Mouse (Mus musculus): Measurements from ENCODE around the gene Plaa. TPM values are rescaled to one million over a fixed set of nuclear protein-coding genes. Genes with fewer than 3 reads are reported as not detected.
"Not testable (repeated sequence)": the region's sequence is repeated elsewhere in the genome, so short reads cannot be mapped to it uniquely, and the experiment has no call there.

The Plaa gene
- 95.1 and 101 TPM in 2 replicates for polyA plus RNA-seq (2016; fragmentation: Nextera tagmentation; extraction: Ambion mirVana)

- no peaks in the 10 kb centered on the region for H3K36me3 ChIP-seq
- H3K9me3 ChIP-seq: no peaks in the 10 kb centered on the region
- ATAC-seq (ENCODE audit: low FRiP score, low read depth): peak; percentile 99
- peaks cover 23% of the 10 kb centered on the region for H3K4me1 ChIP-seq
- H3K27ac ChIP-seq (replicated peaks): peak within 1 kb of the TSS; percentile 91
- H3K4me3 ChIP-seq: peak within 1 kb of the TSS; percentile 95
- no peaks in the 10 kb centered on the region for H3K27me3 ChIP-seq
- WGBS: under 1% methylated on average over 61 of the region's 61 CpGs
- H3K4me2 ChIP-seq (replicated peaks): peak within 1 kb of the TSS; percentile 79
- peak within 1 kb of the TSS; percentile 93 for H3K9ac ChIP-seq (replicated peaks)
Observed at GRCm38 (mm10) chr4:94603031-94603629, at the start of gene Plaa. TSS of gene Plaa (minus strand) at chr4:94603244.

- not testable (repeated sequence) for ATAC-seq (ENCODE audit: low FRiP score, low read depth)
Observed at GRCm38 (mm10) chr4:94650426-94651175, 47.6 kb upstream of the Plaa start.

GRCm38 (mm10) chr4:94649920-94650319, 46.9 kb upstream of the Plaa start, which contains the start of gene Lrrc19:
TSS of gene Lrrc19 (minus strand) at chr4:94650144.
- 87% methylated on average over 3 of the region's 3 CpGs for WGBS
- Histone ChIP-seq H3K27ac (replicated peaks) (no peak within 1 kb of the TSS), H3K4me1 (no peaks in the 10 kb centered on the region), H3K4me2 (replicated peaks) (no peak within 1 kb of the TSS), H3K9me3 (no peaks in the 10 kb centered on the region), H3K9ac (replicated peaks) (no peak within 1 kb of the TSS), H3K36me3 (peaks cover 7% of the 10 kb centered on the region), H3K4me3 (no peak within 1 kb of the TSS), H3K27me3 (no peaks in the 10 kb centered on the region)
- no peak for ATAC-seq (ENCODE audit: low FRiP score, low read depth)

More at GRCm38 (mm10) chr4:94650426-94651175, 47.6 kb upstream of the Plaa start:
- peaks cover 13% of the 10 kb centered on the region for H3K36me3 ChIP-seq
- H3K27ac ChIP-seq (replicated peaks); H3K4me1 ChIP-seq; H3K9ac ChIP-seq (replicated peaks); H3K4me2 ChIP-seq (replicated peaks); H3K4me3 ChIP-seq; H3K9me3 ChIP-seq; H3K27me3 ChIP-seq: not testable (repeated sequence)
- 90% methylated on average over 5 of the region's 5 CpGs for WGBS

GRCm38 (mm10) chr4:94643141-94643540, 40.1 kb upstream of the Plaa start:
- no peak for ATAC-seq (ENCODE audit: low FRiP score, low read depth)
- H3K27me3 ChIP-seq: no peaks in the 10 kb centered on the region
- H3K9ac ChIP-seq (replicated peaks): no peak overlapping the region
- WGBS: 95% methylated on average over 2 of the region's 2 CpGs
- H3K4me1 ChIP-seq: no peaks in the 10 kb centered on the region
- H3K27ac ChIP-seq (replicated peaks): no peak overlapping the region
- 0 out of 2 replicates have a peak, but pooled peaks cover 5% of the 10 kb centered on the region for H3K36me3 ChIP-seq
- H3K4me3 ChIP-seq: no peak overlapping the region
- no peak overlapping the region for H3K4me2 ChIP-seq (replicated peaks)
- no peaks in the 10 kb centered on the region for H3K9me3 ChIP-seq

GRCm38 (mm10) chr4:94620077-94620476, 17.0 kb upstream of the Plaa start:
- no peak overlapping the region for H3K4me3 ChIP-seq
- 78% methylated on average over 2 of the region's 2 CpGs for WGBS
- ATAC-seq (ENCODE audit: low FRiP score, low read depth): no peak

GRCm38 (mm10) chr4:94614627-94615006, 11.6 kb upstream of the Plaa start:
- Histone ChIP-seq H3K4me2 (replicated peaks) (peak overlapping the region; percentile 67), H3K27me3 (no peaks in the 10 kb centered on the region), H3K27ac (replicated peaks) (peak overlapping the region; percentile 82), H3K36me3 (peaks cover 2% of the 10 kb centered on the region; the same call in 1 of the 2 replicates), H3K4me3 (peak overlapping the region; percentile 65), H3K9ac (replicated peaks) (peak overlapping the region; percentile 76), H3K9me3 (no peaks in the 10 kb centered on the region), H3K4me1 (peaks cover 12% of the 10 kb centered on the region; the same call in 1 of the 2 replicates)
- peak; percentile 78 for ATAC-seq (ENCODE audit: low FRiP score, low read depth)
- under 1% methylated on average over 18 of the region's 18 CpGs for WGBS

More at GRCm38 (mm10) chr4:94620077-94620476, 17.0 kb upstream of the Plaa start:
- no peaks in the 10 kb centered on the region for H3K9me3 ChIP-seq
- no peaks in the 10 kb centered on the region for H3K27me3 ChIP-seq
- H3K27ac ChIP-seq (replicated peaks): no peak overlapping the region
- H3K4me2 ChIP-seq (replicated peaks): no peak overlapping the region
- H3K4me1 ChIP-seq: peaks cover 10% of the 10 kb centered on the region; the same call in 1 of the 2 replicates
- no peak overlapping the region for H3K9ac ChIP-seq (replicated peaks)
- H3K36me3 ChIP-seq: peaks cover 14% of the 10 kb centered on the region

GRCm38 (mm10) chr4:94613972-94614626, 11.1 kb upstream of the Plaa start, which contains the start of gene Ift74:
TSS of gene Ift74 (plus strand) at chr4:94614491.
- peak; percentile 99 for ATAC-seq (ENCODE audit: low FRiP score, low read depth)
- H3K4me3 ChIP-seq: peak within 1 kb of the TSS; percentile 65
- H3K27me3 ChIP-seq: no peaks in the 10 kb centered on the region
- peak within 1 kb of the TSS; percentile 76 for H3K9ac ChIP-seq (replicated peaks)
- peaks cover 2% of the 10 kb centered on the region; the same call in 1 of the 2 replicates for H3K36me3 ChIP-seq
- H3K27ac ChIP-seq (replicated peaks): peak within 1 kb of the TSS; percentile 82
- H3K9me3 ChIP-seq: no peaks in the 10 kb centered on the region
- H3K4me2 ChIP-seq (replicated peaks): peak within 1 kb of the TSS; percentile 67
- H3K4me1 ChIP-seq: peaks cover 12% of the 10 kb centered on the region; the same call in 1 of the 2 replicates
- 2% methylated on average over 29 of the region's 29 CpGs for WGBS

- Histone ChIP-seq H3K4me3 (no peak overlapping the region), H3K4me2 (replicated peaks) (no peak overlapping the region), H3K9ac (replicated peaks) (no peak overlapping the region), H3K36me3 (no peaks in the 10 kb centered on the region), H3K4me1 (peaks cover 3% of the 10 kb centered on the region; the same call in 1 of the 2 replicates), H3K9me3 (no peaks in the 10 kb centered on the region), H3K27ac (replicated peaks) (no peak overlapping the region), H3K27me3 (no peaks in the 10 kb centered on the region)
- ATAC-seq (ENCODE audit: low FRiP score, low read depth): no peak
- WGBS: 81% methylated on average over 3 of the region's 3 CpGs
Observed at GRCm38 (mm10) chr4:94610339-94610738, 7.3 kb upstream of the Plaa start.

GRCm38 (mm10) chr4:94605591-94605990, 2.5 kb upstream of the Plaa start:
- Histone ChIP-seq H3K9me3 (no peaks in the 10 kb centered on the region), H3K4me1 (peaks cover 23% of the 10 kb centered on the region), H3K4me2 (replicated peaks) (no peak overlapping the region), H3K27me3 (no peaks in the 10 kb centered on the region), H3K36me3 (no peaks in the 10 kb centered on the region), H3K4me3 (no peak overlapping the region), H3K27ac (replicated peaks) (no peak overlapping the region), H3K9ac (replicated peaks) (no peak overlapping the region)
- 86% methylated on average over 2 of the region's 2 CpGs for WGBS
- ATAC-seq (ENCODE audit: low FRiP score, low read depth): no peak

- Histone ChIP-seq H3K4me3 (0 out of 2 replicates have a peak overlapping the region, but pooled peaks have one; percentile 95), H3K36me3 (no peaks in the 10 kb centered on the region), H3K4me1 (peaks cover 23% of the 10 kb centered on the region), H3K9me3 (no peaks in the 10 kb centered on the region), H3K9ac (replicated peaks) (no peak overlapping the region), H3K27ac (replicated peaks) (no peak overlapping the region), H3K4me2 (replicated peaks) (no peak overlapping the region), H3K27me3 (no peaks in the 10 kb centered on the region)
- ATAC-seq (ENCODE audit: low FRiP score, low read depth): no peak
- WGBS: 90% methylated on average over 2 of the region's 2 CpGs
Observed at GRCm38 (mm10) chr4:94604452-94605019, 1.5 kb upstream of the Plaa start.

GRCm38 (mm10) chr4:94602496-94603030, 481 bp downstream of the Plaa start:
- Histone ChIP-seq H3K9ac (replicated peaks) (peak overlapping the region; percentile 93), H3K27ac (replicated peaks) (peak overlapping the region; percentile 91), H3K4me1 (peaks cover 23% of the 10 kb centered on the region), H3K27me3 (no peaks in the 10 kb centered on the region), H3K4me2 (replicated peaks) (peak overlapping the region; percentile 59), H3K9me3 (no peaks in the 10 kb centered on the region), H3K36me3 (no peaks in the 10 kb centered on the region), H3K4me3 (peak overlapping the region; percentile 95)
- ATAC-seq (ENCODE audit: low FRiP score, low read depth): peak; percentile 87; the same call in 1 of the 2 replicates
- WGBS: under 1% methylated on average over 32 of the region's 33 CpGs

All from midbrain, embryonic 12.5 days (tissue).